Mouse (Mus musculus) fat pad, adult 2 months (tissue): ENCODE results near the gene Acyp1.
A peak's percentile ranks its signal among the peaks of the same experiment; 100 is the strongest.

Experiments
- DNase-seq: peaks from one replicate; pipeline ENCODE4 v3.0.0-alpha.2; 2011; ENCODE audit warnings: low read depth, low spot score; ENCODE audit errors: extremely low read depth

Gene Acyp1

DNA sequence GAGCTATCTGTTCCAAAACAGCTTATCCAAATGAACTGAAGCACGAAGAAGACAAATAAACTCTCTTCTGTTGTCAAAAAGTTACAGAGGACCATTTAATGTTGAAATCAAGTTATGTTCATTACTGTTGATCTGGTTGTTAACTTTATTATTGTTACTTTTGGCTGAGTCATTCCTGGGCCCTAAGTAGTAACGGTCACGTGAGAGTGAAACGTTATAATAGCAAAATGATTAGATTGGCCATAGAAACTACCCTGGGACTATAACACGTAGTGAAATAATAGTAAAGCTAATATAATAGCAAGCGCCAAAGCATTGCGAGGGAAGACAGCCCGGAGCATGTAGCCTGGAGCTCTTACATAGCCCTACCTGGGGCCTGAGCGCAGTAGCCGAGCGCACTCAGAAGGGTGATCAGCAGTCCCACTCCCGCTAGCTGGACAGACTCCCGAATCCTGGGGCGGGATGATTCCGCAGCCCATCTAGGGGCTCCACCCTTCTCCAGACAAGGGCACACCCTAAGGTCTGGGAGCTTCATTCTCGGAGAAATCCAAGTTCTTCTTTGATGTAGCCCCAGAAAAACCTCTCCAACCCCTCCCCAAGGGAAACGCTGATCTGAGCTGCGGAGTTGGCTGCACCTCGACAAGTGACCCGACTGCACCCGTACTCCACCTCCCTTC, at the start of gene Acyp1:
Gene Acyp1 (minus strand): TSS at position 630 of the 677 bp plus-strand sequence.
- DNase-seq, result no peak

DNA sequence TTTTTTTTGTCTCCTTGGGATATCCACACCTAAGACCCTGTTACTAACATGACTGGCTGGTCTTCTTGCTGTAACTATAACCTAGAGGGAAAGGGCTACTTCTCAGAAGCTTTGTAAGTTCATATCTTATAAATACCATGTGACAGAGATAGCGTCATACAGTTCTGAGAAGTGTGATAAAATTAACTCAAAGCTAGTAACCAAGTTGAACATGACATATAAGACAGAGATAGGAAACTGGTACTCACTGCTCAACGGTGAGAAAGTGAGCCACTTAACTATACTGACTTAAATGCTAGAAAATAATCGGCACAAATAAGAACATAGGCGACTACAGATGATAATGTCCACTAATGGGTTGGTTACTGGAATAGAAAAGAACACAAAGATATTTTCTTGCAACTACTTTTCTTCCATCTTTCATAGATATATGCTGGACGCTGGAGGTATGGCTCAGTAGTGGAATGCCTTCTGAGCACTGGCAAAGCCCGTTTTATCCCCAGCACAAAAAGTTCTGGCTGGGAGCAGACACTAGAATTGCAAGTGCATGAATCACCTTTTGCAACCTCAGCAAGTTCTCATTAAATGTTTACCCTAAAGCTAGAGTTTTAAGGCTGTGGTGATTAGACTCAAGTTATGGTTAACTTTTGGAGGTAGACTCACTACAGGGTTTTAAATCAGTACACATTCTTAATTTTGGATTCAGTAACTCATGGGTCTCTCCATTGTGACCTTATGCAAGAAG, 49.5 kb upstream of the Acyp1 start:
- no peak for DNase-seq

DNA sequence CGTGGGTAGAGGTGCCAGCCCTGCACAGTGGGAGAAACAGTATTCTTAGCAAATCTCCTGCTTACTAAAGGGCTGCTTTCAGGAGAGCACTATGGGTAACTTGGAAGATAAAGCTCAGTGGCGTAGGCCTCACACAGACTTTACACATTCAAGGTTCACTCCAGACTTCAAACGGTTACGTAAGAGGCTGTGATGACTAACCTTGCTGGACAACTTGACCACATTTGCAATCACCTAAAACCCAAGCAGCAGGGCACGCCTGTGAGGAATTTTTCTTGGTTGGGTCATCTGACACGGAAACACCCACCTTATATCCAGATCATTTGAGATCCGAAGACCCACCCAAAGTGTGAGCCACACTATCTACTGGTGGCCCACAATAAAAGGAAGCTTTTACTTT, 41.9 kb upstream of the Acyp1 start:
- no peak for DNase-seq

DNA sequence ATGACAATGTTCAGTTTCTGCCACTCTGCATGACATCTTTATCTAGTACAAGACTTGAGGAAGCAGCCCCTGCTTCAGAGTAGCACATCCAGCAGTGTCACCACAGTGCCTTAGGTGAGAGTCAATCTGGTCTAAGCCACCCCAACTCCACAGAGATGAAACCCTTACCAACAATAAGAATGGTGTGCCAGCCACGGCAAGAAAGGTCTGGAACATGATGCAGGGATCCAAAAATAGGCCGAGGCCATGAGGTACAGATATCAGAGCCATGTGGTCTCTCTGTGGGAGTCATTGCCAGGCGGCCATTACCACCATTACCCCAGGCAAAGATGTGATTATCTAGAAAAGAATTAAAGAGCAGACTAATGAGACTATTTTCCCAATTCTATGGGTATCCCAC, 20.4 kb upstream of the Acyp1 start:
- no peak for DNase-seq

DNA sequence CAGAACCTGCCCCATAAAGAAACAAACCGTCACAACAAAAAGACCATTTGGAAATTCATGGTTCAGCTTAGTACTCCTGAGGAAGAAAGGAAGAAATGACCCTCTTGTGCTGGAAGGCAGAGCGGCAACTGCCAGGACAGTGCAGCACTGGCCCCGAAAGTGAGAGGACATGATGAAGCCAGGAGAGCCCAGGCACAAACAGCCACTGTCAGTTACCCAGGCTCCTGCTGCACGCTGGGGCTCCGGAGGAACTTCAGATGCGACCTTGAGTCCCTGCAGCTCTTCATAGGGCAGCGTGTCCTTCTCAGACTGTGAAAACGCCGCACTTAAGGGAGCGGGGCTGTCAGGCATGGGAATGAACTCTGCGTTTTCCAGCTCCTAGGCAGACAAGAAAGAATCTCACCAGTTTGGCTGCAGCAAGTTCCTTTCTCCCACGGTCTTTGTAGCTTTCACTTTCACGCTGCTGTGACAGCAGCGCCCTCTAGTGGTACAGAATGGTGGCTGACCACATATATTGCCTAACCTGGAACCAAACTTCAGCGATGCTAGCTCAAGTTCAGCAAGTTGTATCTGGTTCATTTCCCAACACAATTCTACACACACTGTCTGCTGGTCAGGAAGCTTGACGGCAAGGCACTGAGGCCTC, 17.1 kb upstream of the Acyp1 start:
- DNase-seq, result no peak

DNA sequence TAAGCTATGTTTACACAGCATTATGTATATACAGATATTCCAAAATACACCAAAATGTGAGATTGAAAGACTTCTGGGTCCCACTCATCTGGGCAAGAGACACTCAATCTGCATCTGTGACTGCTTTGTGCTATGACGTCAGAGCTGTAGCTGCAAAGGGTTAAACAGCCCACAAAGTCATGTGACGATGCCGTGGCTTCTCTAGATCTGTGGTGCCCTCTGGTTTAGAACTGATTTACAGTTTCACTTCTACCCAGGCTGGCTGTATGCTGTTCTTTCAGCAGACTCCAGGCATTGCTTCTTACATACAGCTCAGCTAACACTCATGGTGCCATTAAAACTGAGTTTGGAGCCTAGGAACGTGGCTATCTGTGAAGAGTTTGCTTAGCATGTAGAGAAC, 16.5 kb upstream of the Acyp1 start:
- DNase-seq, result no peak

DNA sequence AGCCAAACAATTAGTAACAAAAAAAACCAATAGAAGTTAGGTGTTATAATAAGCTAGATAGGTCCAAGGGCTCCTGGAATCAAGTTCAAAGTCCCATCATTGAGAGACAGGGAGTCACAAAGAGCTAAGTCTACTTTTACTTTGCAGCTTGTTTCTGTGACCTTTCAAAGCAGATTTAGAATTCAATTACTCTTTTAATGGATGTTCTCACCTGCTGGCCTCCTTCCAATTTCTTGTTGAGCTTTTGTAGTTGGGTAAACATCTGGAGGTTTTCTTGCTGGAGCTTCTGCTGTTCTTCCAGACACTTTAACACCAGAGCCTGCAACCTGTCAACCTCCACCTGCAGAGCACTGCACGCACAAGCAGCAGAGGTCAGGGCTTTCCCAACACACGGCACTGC, 15.0 kb upstream of the Acyp1 start:
- no peak for DNase-seq

DNA sequence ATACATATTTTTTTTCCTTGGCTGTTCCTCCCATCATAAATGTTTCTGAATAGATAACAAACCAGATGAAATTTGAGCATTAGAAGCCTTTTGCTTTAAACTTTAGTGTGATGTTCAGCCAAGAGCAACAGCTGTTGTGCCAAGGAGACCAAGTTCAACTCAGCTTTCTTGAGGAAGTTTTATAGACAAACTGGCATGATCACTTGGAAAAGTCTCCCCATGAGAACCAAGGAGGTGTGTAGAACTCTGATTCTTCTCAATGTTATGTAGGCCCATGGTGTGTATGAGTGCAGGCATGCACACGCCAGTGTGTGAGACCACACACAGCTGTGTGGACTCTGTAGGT, 10.6 kb upstream of the Acyp1 start:
- no peak for DNase-seq

DNA sequence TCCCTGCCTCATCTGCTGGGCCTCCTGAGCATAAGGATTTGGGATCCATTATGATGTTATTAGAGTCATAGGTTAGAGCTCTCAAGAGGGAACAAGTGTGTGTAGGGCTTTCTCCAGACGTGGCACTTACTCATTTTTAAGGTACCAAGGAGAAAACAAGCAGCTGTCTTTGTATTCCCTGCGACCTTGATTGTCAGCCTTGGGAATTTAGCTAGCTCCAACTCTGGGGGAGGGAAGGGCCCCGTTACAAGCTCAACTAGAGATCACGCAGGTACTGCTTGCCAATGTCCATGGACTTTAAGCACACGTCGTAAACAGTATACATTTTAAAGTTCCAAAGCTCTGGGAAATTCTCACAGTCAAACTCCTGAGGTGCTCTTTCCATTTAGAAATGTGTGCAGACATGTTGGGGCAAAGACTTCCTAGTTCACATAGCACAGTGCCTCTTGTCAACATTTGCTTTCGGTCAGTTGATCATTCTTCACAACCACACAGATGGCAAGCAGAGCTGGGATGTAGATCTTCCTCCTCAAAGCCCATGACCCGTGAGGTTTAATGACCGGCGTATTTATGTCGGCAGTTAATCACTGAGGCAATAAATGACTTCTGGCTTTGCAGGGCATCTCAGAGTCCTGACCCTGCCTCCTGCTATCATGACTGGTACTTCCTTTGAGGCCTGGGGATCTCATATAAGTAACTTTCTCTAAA, 10.0 kb upstream of the Acyp1 start:
- DNase-seq, result no peak

DNA sequence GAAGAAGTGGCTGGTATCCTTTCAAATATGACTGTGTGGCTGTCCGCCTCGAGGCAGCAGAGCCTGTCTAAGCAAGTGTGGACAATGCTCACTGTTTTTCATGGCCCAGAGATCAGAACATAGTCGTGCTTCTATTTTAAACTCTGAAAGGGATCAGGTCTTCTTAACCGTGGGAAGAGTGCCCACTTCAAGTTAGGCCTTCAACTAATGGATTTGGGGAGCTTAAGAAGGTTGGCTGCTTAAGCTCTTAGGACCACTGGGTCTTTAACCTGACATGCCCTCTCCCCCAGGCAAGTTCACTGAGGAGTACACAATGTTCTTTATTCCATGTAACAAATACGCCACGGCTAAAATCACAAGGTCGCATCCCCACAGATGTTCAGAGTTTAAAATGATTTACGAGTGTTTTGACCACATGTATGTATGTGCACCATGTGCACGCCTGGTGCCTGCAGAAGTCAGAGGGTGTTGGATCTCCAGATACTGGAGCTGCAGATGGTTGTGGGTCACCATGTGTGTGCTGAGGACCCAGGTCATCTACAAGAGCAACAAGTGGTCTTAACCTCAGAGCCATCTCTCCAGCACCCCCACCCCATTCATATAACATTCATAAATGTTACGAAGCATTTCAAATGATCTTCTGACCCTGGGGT, 9.2 kb upstream of the Acyp1 start:
- peak; percentile 95 for DNase-seq

DNA sequence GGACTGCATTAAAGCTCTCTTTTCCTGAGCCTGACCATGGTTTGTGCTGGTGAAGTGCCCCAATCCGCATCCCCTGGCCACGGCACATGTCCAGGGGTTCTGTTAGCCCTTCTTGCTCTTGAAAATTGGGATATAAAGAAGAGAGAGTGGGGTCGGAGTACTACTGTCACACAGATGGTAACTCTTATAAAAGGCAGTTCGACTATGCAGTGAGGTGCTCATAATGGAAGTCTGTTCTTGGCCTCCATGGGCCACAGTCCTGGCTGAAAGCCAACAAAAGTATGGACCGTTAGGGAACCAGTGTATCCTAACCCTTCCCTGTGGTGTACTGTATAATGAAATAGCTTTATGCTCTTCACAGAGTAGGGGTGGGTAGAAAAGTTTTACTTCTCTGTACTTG, 8.7 kb upstream of the Acyp1 start:
- DNase-seq, result no peak

DNA sequence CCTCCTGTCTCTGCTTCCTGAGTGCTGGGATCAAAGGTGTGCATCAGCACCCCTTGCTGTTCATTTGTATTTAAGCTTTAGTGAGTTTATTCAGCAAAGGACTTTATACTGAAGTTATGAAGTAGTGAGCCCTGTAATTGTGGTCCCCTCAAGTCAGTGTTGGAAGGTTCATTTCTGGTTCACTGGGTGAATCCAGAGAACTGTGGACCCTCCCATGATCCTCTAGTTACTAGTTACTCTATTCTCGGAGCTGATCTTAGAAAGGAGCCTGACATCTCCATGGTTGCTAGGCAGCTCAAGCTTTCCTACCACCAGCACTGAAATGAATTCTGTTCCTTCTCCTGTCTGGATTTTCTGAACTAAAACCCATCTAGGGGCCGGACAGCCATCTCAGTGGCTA, 7.3 kb upstream of the Acyp1 start:
- DNase-seq, result no peak

DNA sequence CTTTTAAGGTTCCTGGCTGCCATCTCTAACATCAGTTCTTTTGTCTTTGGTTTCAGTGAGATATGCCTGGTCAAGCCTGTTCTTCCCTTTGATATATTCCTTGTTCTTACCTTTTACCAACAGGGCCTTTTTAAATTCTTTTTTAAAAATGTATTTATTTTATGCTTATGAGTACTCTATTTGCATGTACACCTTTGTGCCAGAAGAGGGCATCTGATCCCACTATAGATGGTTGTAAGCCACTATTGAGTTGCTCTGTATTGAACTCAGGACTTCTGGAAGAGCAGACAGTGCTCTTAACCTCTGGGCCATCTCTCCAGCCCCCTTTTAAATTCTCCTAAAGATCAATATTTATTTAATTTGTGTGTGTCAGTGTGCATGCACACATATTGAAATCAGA, 4.7 kb upstream of the Acyp1 start:
- DNase-seq, result no peak

DNA sequence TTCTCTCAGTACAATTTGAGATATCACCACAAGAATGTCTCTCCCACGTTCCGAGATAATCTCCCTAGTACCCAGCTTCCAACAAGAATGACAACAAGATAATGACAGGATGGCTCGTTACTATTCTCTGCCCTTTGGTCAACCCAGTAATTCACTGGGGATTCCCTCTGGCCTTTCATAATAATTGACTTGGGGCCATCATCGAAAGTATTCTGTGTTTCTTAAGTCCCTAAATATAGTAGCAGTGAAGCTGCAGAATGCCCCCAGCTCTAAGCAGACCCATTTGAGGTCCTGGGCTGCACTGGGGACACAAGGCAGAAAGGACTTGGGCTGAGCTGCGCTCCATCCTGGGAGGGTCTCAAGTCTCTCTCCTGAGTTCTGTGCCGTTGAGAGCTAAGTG, 4.0 kb upstream of the Acyp1 start:
- no peak for DNase-seq

DNA sequence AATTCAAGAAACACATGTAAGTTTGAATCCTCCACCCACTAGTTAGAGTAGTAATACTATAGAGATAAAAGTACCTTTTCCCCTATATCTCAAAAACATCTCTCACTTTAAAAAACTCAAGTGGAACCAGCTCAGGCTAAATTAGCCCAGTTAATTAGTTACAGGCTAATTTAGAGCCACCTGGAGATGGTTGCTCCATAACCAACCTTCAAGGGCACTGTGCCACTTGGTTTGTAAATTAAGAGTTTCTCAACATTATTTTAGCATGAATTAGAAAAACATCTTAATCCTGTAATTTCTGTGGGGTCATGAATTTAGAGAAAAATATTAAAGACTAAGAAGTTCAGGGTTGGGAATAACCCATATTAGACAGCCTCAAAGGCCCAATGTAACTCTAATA, 3.3 kb upstream of the Acyp1 start:
- no peak for DNase-seq

DNA sequence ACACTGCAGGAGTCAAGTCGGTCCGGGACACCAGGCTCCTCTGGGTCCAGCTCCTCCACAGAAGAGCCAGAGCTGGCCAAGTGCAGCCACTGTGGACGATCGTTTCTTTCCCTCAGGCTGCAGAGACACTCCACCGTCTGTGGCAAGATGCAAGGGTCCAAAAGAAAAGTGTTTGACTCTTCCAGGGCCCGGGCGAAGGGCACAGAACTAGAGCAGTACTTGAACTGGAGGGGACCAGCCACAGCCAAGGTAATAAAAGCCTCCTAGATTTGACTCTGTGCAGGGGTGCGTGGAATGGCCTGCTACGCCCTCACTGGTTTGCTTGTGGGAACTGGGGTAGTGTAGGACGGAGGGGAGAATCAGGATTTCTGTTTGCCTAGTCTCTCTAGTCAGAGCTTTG, 2.4 kb upstream of the Acyp1 start:
- DNase-seq, result no peak

DNA sequence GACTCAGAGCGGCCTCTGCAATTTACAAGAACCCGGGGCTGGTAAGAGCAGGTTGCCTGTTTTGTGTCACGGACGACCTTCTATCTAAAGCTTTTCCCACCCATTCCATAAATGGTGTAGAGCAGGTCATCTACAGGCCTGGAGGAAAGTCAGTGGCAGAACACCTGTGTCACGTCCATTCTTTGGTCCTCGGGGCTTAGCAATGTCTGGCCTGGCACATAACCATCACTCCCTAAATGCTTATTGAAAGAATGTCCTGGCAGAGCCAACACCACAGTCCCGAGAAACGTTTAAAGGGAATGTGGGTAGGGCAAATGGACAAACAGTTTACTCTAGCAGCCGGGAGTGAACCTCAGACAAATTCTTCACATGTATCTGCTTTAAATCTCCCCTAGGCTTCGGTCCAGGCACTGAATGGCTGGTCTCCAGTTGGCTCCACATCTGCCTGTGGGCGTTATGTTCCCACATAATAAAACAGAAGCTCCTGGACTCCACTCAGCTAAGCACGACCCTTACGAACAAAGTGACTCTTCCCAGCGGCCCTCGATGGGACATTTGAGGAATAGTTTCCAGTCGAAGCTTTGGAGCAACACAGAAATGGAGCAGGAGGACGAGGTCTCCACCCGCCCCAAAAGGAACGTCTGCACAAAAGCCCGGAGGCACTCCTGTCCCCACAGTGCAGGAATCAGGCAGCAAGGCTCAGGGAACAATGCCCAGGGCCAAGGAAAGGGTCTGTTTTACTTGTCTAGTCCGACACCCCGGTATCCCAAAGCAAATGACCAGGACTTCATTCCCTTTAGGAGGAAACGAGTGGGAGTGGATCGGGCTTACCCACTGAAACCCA, 1.1 kb upstream of the Acyp1 start:
- DNase-seq, result no peak

DNA sequence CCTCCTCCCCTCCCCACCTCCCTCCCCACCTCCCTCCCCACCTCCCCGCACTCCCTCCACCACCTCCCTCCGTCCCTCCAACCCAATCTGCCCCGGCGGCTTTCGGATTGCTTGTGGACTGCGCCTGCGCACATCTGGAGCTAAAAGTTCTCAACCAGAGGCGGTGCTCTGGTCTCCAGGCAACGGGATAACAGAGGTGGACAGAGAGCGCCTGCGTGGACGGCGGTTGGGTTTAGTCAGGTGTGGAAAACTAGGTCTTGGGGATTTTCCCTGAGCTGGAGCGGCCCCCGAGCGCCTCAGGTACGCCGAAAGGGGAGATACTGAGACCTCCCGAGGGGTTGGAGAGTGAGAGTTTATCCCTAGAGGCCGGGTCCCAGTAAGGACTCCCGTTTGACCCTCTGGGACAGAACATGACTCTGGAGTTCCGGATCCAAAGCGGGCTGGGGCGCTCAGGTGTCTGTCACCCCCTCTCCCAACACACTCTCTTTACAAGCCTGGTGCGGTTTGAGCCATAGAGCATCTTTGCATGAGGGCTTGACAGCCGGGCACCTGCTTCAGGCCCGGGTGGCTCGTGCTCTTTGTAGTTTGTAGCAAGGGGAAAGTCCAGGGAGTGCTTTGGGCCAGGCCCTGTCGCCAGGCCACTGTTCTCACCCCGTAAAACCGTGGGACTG, 383 bp upstream of the Acyp1 start, which contains the start of gene Zc2hc1c:
Gene Zc2hc1c (plus strand): TSS at position 106 of the 671 bp plus-strand sequence.
- DNase-seq, result no peak

DNA sequence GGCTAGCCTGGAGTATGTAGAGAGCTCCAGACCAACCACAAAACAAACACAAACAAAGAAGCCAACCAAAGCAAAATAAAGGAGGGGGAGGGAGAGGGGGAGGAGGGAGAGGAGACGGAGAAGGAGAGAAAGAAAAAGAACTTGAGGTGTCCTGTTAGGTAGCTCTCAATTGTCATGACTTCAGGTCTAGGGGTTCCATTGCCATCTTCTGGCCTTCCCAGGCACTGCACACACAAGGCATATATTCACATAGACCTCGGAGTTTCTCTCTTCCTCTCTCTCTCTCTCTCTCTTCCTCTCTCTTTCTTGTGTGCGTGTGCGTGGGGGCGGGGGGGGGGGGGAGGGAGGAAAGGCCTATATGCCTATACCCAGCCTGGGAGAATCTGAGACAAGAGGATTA, 1.3 kb downstream of the Acyp1 start:
- DNase-seq, result no peak

DNA sequence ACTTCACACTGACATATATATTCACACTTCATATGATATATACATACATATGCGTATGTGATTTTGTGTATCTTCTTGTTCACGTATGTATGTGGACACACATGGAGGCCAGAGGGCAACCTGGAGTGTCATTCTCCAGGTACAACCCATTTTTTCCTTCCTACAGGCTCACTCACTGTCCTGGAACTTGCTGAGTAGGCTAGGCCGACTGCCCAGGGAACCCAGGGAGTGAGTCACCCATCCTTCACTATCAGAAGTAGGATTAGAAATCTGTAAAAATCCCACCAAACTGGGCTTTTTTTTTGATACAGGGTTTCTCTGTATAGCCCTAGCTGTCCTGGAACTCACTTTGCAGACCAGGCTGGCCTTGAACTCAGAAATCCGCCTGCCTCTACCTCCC, 3.2 kb downstream of the Acyp1 start:
- DNase-seq, result no peak
